Mouse (Mus musculus) megakaryocyte progenitor cell, adult 5-6 weeks (primary cell): Measurements from ENCODE around the gene Gm12166. TPM values are rescaled to one million over a fixed set of nuclear protein-coding genes. Genes with fewer than 3 reads are reported as not detected.
A peak's percentile ranks its signal among the peaks of the same experiment; 100 is the strongest.
"Not testable (repeated sequence)": the region's sequence is repeated elsewhere in the genome, so short reads cannot be mapped to it uniquely, and the experiment has no call there.

Experiments
- ATAC-seq: replicated peaks from 2 replicates; pipeline ENCODE4 v1.8.0; 2016; ENCODE audit warnings: mild to moderate bottlenecking, moderate TSS enrichment, inconsistent platforms; ENCODE audit not compliant: poor library complexity
- total RNA-seq, 2 experiments: library from RNA; stranded (forward) in 1 of 2; stranded (reverse) in 1 of 2; fragments of 157-497, 149-512 nt in 1 of 2; fragments of 200-1000 nt in 1 of 2; gene quantifications; 2 replicates each; pipeline versions ENCODE4 v1.2.3 to v1.2.4; 2015 to 2017

The Gm12166 gene
- total RNA-seq, 2 experiments from 2014 or later, result 19.4 to 26.7 TPM

GRCm38 (mm10) chr11:46056770-46057411, 4.8 kb upstream of the Gm12166 start:
- no peak for ATAC-seq

DNA sequence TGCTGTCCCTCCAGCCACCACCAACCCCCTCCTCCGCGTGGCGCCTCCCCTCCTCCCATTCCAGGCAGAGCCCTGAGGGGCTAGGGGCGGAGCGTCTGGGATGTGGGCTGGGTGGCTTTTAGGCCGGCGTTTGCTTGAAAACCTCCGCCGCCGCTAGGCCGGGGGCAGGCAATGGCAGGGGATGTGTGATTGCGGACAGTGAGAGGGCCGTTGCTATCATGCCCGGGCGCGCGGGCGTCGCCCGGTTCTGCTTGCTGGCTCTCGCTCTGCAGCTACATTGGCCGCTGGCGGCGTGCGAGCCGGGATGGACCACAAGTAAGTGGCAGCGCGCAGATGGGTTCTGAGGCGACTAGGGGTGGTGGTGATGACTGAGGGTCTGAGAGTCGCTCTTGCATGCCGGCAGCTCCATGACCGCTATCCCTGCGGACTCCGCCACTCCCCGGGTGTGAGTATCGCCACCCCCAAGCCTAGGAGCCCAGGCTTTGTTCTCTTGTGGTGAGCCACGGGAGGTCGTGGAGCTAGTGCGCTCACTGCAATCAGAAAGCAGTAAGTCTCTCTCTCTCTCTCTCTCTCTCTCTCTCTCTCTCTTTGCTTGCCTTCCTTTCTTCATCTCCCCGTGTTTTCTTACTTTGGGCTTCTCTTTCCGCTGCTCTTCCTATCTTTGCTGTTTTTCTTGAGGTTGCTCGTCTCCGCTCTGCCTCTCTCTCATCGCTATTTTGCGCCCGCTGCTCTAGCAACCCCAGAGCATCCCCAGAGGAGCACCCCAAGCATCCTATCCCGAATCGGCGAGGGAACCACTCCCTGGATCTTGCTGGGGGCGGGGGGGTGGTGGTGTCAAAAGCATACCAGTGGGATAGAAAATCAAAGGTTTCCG, 4.0 kb upstream of the Gm12166 start, which contains the start of gene Adam19:
Gene Adam19 (plus strand): TSS at position 97 of the 874 bp plus-strand sequence.
- peak; percentile 63 for ATAC-seq

DNA sequence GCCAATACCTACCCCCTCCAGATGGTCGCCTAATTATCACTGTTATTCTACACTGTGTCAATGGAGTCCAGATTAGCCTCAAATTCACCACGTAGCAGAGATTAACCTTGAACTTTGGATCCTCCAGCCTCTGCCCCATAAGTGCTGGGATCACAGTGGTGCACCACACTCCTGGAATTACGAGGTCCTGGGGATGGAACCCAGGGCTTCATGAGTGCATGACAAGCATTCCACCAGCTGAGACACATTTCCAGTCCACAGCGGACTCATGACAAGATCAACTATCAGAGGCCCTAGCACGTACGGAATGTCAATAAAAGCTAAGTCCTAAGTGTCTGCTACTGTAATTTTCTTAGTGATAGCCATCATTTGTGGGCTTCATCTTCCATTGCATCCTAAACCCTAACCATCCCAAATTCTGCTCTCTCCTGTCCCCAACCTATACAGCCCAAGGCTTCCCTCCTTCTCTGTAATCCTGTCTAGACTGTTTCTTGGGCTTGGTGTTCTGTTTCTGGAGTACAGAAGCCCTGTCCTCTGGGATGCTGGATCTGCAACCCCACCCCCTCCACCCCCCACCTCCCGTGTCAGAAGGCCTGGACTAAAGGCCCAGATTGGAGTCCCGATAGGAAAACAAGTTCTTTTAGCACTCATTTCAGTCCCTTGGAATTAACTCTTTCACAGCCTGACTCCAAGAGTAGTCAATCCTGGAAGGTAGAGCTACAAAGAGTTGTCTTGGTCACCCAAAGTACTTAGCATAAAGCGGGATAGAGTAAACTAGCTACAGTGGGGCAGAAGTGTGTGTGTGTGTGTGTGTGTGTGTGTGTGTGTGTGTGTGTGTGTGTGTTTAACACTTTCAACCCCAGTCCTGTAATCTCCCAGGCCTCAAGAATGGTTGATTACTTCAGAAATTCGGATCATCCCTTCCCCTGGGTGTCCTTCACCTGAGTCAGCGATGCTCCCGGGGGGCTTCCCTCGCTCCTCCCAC, 3.1 kb upstream of the Gm12166 start:
- ATAC-seq, result no peak

DNA sequence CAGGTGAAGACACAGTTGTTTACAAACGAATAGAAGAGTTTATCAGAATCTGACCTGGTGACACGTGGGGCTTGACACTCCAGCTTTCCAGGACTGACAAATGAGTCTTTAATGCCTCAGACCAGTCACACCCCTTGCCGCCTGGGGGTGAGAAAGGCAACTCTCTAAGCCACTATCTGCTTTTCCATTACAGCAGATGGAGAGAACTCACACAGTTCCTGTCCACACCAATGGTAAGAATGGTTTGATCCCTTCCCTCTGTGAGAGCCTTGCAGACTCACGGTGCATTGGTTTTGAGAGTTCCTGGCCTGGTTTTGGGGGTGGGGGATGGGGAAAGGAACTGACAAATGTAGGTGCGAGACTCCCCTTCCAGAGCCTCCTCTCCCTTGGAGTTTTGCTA, 2.2 kb upstream of the Gm12166 start:
- ATAC-seq, result no peak

DNA sequence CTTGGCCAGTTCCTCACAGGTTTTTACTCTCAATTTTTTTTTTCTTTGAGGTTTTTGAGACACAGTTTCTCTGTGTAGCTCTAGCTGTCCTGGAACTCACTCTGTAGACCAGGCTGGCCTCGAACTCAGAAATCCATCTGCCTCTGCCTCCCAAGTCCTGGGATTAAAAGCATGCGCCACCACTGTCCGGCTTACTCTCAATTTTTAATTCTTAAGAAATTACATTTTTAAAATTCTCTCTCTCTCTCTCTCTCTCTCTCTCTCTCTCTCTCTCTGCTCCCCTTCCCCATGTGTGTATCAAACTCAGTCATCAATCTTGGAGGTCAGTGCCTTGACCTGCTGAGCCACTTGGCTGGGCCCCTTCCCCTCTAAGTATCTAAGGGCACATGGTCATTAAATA, 1.3 kb upstream of the Gm12166 start:
- ATAC-seq, result not testable (repeated sequence)

DNA sequence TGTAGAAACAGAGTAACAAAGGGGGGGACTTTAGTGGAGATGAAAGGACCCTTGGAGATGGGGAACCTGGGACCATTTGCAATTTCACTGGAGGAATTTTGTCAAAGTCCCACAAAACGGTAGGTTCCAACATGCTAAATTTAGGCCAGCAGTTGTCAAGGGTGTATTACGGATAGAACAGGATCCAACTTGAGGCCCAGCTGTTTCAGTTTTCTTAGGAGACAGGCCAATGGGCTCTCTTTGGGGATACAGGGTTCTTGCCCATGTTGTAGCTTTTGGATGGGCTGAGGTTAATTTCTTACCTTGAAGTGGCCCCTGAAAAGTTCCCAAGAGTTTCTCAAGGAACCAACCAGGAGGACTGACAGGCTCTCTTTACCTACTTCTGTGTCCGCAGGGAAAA, 4.9 kb downstream of the Gm12166 start:
- ATAC-seq, result no peak

DNA sequence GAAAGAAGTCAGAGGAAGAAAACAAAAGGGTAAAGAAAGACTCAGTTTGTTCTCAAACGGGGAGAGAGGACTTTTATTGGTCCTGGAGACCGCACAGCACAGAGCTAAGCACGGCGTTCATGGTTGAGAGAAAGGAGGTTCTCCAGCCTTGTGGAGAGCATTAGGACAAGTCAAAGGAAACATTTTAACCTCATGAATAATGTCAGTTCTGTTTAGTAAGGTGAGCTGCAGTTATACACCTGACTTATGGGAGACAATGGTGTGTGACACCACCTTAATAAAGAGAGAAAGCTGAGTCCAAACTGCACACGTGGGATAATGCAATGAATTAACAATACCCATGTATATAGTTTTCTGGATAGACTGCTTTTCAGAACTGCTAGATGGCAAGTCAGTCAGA, 7.3 kb downstream of the Gm12166 start:
- no peak for ATAC-seq

DNA sequence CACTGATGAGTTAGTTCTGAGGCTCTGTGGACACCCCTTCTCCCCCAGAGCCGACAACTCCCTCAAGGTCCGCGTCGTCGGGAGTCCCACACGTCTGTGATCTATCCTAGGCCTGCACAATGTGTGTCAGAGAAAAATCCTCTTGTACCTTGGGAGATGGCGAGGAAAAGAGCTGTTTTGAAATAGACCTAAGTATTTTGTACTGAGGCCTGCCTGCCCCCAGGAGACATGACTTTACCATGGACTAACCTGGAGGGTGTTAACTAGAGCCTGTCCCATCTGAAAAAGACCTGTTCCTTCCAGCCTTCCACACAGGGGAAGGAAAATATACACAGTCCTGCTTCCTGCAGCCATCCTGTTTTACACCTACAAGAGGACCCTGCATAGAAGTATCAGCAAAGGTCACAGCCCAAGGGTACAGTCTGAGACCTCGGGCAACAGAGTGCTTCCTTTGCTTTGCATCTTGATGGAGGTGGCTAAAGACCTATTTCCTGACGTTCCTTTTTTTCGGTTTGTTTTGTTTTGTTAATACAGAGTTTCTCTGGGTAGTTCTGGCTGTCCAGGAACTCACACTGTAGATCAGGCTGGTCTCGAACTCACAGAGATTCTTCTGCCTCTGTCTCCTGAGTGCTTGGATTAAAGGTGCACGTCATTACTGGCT, 10.4 kb downstream of the Gm12166 start:
- ATAC-seq, result no peak

GRCm38 (mm10) chr11:46040841-46041556, 11.1 kb downstream of the Gm12166 start:
- ATAC-seq, result no peak

DNA sequence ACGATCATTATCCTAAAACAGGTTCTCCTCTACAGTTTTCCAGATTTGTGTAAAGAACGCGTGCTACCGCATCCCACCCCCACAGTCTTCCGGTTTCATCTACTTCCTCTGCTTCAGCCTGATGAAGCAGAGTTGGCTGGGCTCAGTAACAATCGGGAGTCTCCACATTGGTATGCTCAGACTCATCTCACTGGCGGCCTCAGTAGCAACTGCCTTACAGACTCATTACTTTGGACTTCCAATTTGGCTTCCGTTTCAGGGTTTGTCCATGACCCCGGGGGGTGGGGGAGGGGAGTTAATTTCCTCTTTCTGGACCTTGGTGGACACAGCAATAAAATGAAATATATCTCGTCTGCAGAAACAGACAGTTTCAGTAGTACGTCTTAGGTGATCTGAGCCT, 12.8 kb downstream of the Gm12166 start:
- ATAC-seq, result no peak

DNA sequence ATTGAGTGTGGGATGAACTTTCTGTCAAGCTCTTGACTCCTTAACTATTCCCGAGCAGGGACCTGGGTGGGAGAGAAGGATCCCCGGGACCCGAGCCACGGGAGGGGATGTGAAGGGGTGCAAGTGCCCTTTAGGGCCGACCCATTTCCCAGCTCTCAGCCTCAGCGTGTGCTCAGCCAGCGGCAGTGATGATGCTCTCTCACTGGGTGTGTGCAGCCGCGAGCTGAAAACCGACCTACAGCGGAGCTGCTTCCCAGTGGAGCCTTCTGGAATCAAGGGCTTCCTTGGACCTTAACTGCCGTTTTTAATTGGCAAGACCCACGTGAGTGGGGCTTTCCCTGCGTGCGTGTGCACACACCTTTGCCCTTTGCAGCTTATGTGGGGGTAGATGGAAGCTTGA, 13.2 kb downstream of the Gm12166 start:
- no peak for ATAC-seq

- no peak for ATAC-seq
These were observed 15.7 kb downstream of the Gm12166 start for GRCm38 (mm10) chr11:46036374-46036773.

- ATAC-seq, result no peak
These were observed 19.2 kb downstream of the Gm12166 start for GRCm38 (mm10) chr11:46032956-46033355.

DNA sequence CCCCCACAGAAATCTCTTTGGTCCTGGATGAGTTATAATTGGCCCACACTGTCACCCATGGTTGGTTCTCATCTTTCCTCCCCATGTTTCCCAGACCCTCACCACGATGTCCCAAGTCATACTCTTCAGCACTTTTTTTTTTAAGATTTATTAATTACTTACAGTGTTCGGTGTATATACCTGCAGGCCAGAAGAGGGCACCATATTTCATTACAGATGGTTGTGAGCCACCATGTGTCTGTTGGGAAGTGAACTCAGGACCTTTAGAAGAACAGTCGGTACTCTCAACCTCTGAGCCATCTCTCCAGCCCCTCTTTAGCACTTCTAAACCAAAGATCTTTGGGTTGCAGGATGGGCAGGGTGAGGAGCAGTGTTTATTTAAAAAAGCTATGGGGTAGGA, 20.7 kb downstream of the Gm12166 start:
- ATAC-seq, result no peak

GRCm38 (mm10) chr11:46030026-46030425, 22.1 kb downstream of the Gm12166 start:
- ATAC-seq, result no peak

- ATAC-seq, result no peak
These were observed 22.6 kb downstream of the Gm12166 start for GRCm38 (mm10) chr11:46029485-46029884.

DNA sequence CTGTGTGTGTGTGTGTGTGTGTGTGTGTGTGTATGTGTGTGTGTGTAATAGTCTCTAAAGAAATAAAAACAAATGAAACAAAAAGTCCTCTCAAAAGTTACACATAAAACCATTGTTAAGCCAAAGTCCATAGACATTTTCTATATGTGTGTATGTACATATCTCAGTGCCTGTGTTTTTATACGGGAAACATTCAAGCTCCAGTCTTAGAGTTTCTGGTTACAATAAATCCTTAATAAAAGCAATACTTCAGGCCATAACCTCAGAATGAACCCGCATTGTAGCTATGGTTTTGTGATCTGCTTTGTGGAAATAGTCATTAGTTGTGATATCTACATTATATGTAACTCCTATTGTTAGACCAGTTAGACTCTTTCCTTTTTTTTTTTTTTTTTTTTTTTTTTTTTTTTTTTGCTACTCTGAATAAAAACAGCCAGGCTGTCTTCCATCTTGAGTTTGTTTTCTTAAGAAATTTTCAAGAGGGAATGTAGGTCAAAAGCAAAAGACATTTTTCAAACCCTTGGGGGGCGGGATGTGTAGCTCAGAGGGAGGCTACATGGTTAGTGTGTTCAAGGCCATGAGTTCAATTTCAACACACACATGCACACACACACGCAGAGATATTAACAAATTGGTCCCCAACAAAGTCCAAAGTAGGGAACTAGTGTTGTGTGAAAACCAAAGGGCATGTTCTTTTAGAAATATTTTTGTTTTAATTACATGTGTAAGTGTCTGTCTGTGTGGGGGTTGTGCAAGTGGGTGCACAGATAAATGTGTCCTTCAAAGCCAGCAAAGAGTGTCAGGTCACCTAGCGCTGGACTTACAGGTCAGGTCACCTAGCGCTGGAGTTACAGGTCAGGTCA, 23.9 kb downstream of the Gm12166 start:
- no peak for ATAC-seq

DNA sequence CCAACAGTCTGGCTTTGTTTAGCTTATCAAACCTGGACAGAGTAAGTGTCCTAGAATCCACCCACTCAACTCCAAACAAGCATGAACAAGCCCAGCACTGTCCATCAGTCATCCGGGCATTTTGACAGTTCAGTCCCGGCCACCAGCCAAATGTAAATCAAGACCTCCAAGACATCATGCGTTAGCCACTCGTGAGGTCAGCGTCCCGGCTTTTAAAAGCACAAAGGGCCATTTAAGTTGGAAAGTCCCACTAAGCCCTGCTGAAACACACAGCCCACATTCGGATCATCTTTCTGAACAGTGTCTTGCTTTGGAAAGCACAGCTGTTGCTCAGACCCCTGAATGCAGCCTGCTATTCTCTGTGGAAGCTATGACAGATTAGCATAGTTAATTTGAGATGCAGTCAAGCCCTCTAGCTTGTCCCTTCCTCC, 26.1 kb downstream of the Gm12166 start:
- ATAC-seq, result no peak

DNA sequence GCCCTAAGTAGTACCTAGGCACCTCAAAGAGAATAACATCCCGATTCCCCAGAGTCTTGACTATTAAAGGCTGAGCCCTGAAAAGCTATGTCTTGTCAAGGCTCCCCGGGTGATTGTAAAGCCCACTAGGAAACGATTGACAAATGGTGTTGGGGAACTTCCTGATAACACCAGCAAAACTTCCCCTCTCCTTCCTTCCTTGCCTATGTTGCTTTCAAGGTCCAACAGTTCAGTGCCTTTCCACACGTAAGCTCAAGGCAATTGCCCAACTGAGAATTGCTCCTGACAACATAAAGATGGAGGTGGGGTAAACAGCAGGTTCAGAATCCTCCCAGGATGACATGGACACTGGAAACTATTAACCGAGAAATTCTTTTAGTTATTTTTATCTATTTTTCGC, 29.1 kb downstream of the Gm12166 start:
- ATAC-seq, result peak; percentile 50
